Mouse (Mus musculus) ES-Bruce4 (cell line): ENCODE measurements around the gene Rnft1.

Experiments used
- CTCF ChIP-seq: IDR thresholded peaks from one replicate; pipeline ENCODE4 v1.8.1; 2011; ENCODE audit warnings: low read depth, low read length
- EP300 ChIP-seq: IDR thresholded peaks from 2 replicates; pipeline ENCODE4 v1.6.1; 2011; ENCODE audit warnings: low read depth, low read length; ENCODE audit not compliant: insufficient read depth
- POLR2A ChIP-seq: IDR thresholded peaks from one replicate; pipeline ENCODE4 v1.8.1; 2011; ENCODE audit warnings: low read length; ENCODE audit not compliant: insufficient read depth

GRCm38 (mm10) chr11:86497356-86497755 is 12.9 kb downstream of the Rnft1 start:
- TF ChIP-seq POLR2A = no peak
- TF ChIP-seq CTCF = no peak
- TF ChIP-seq EP300 = no peak
